Mouse (Mus musculus) spleen, adult 2 months (tissue): ENCODE measurements around the gene Zfp385b. TPM values are rescaled to one million over a fixed set of nuclear protein-coding genes. Genes with fewer than 3 reads are reported as not detected.

ENCODE experiments used
- DNase-seq, 2 experiments: peaks; one replicate each; pipeline versions ENCODE4 v3.0.0 to v3.0.0-alpha.2; 2012 to 2021; ENCODE audit warnings: low spot score in 2 of 2, low read depth in 1 of 2
- H3K27ac ChIP-seq: fragments of 200-500 bp; 2 replicates; pipeline ENCODE4 v1.5.1; 2012; ENCODE audit warnings: low read length, inconsistent platforms; ENCODE audit not compliant: insufficient read depth
- H3K27me3 ChIP-seq: fragments of 200-500 bp; 2 replicates; pipeline ENCODE4 v1.6.1; 2012; ENCODE audit warnings: mild to moderate bottlenecking, moderate library complexity, low read length, inconsistent platforms; ENCODE audit not compliant: control insufficient read depth, insufficient read depth
- H3K36me3 ChIP-seq: fragments of 200-500 bp; 2 replicates; pipeline ENCODE4 v1.6.1; 2012; ENCODE audit warnings: mild to moderate bottlenecking, low read length, inconsistent platforms; ENCODE audit not compliant: control insufficient read depth, insufficient read depth
- H3K4me1 ChIP-seq: fragments of 200-500 bp; 2 replicates; pipeline ENCODE4 v1.6.1; 2011; ENCODE audit warnings: inconsistent platforms; ENCODE audit not compliant: control insufficient read depth, insufficient read depth, insufficient read length
- H3K4me3 ChIP-seq: fragments of 200-500 bp; 2 replicates; pipeline ENCODE4 v1.5.1; 2011; ENCODE audit warnings: mild to moderate bottlenecking, inconsistent platforms; ENCODE audit not compliant: insufficient read depth, insufficient read length; ENCODE audit errors: extremely low read depth
- CTCF ChIP-seq: fragments of 200-500 bp; IDR thresholded peaks from 2 replicates; pipeline ENCODE4 v1.5.1; 2011; ENCODE audit warnings: mild to moderate bottlenecking, inconsistent platforms; ENCODE audit not compliant: insufficient read depth, insufficient read length, insufficient replicate concordance; ENCODE audit errors: extremely low read depth
- POLR2A ChIP-seq: fragments of 200-500 bp; IDR thresholded peaks from 2 replicates; pipeline ENCODE4 v1.6.1; 2011; ENCODE audit warnings: low read depth, low read length, inconsistent platforms
- WGBS: fragments of 180-500 bp; shearing (Covaris S2); methylation state at CpG from one replicate; pipeline ENCODE4 v1.1.7; 2018; 5-methylcytosine and 5-hydroxymethylcytosine counted together
- polyA plus RNA-seq: library from polyadenylated mRNA; depleted of rRNA; stranded (reverse); fragments of >200 nt; gene quantifications from 2 replicates; pipeline ENCODE4 v1.2.3, GENCODE M21; 2012

Zfp385b gene
- polyA plus RNA-seq, 1 experiment, result not detected

DNA sequence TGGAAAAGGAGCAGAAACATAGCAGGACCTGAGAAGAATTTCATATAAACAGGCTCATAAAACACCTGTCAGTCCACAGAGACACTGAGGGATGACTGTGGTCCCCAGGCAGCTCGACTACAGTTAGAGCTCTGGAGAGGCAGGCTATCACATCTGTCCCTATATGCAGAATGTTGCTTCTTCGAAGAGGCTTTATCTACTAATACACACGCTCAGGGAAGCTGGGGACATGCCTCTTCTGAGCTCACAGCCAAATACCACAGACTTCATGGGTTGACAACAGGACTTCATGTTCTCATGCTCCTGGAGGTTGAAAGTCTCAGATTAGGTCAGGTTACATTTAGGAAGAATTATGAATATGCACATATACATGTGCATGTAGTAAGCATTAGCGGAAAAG lies 321.1 kb downstream of the Zfp385b start:
- no peaks in the 10 kb centered on the region for H3K27me3 ChIP-seq
- TF ChIP-seq CTCF (no peak), POLR2A (no peak)
- no peak for DNase-seq
- H3K4me3 ChIP-seq, result no peak overlapping the region
- H3K4me1 ChIP-seq, result no peaks in the 10 kb centered on the region
- H3K27ac ChIP-seq, result no peak overlapping the region
- WGBS, result 81% methylated on average over 4 of the region's 4 CpGs
- H3K36me3 ChIP-seq, result no peaks in the 10 kb centered on the region

DNA sequence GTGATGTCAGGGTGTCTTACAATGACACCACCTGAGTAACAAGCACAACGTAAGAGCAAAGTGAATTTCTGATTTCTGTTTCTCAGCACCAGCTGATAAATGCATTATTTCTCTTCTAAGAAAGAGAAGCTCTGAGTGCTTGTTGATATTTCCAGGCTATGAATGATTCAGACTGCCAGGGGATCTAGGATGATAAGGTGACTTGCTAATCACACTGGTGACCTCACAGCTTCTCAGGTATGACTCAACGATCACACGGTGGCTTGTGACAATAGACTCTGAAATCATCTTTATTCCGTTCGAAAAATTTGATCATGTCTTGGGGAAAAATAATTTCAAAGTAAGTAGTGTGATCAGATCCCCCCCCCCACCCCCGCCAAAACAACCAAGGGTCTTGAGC lies 321.5 kb downstream of the Zfp385b start:
- WGBS, result 90% methylated on average over 6 of the region's 6 CpGs

DNA sequence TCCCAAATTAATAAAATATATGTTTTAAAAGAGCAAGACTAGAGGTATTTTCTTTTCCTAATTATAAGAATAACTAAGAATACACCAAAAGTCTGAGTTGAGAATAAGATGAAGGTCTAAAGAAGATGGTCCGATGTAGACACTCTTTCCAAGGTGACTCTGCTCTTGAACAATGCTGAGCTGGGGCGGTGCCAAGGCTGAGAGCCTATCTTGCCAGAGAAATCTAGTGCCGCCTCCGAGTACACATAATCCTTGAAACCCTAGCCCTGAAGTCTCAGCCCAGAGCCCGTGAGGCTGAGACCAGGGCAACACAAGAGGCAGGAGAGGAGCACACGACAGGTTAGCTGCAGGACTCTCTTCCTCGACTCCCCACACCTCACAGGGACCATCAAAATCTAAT lies 323.4 kb downstream of the Zfp385b start:
- no peaks in the 10 kb centered on the region for H3K4me1 ChIP-seq
- DNase-seq, result no peak
- H3K36me3 ChIP-seq, result no peaks in the 10 kb centered on the region
- no peak for TF ChIP-seq POLR2A
- no peak for TF ChIP-seq CTCF
- H3K27me3 ChIP-seq, result no peaks in the 10 kb centered on the region
- H3K4me3 ChIP-seq, result no peak overlapping the region
- WGBS, result 91% methylated on average over 7 of the region's 7 CpGs
- no peak overlapping the region for H3K27ac ChIP-seq

More for the DNA sequence above, 321.5 kb downstream of the Zfp385b start:
- Histone ChIP-seq H3K4me1 (no peaks in the 10 kb centered on the region), H3K27ac (no peak overlapping the region), H3K36me3 (no peaks in the 10 kb centered on the region), H3K4me3 (no peak overlapping the region), H3K27me3 (no peaks in the 10 kb centered on the region)
- DNase-seq, result no peak
- no peak for TF ChIP-seq POLR2A

DNA sequence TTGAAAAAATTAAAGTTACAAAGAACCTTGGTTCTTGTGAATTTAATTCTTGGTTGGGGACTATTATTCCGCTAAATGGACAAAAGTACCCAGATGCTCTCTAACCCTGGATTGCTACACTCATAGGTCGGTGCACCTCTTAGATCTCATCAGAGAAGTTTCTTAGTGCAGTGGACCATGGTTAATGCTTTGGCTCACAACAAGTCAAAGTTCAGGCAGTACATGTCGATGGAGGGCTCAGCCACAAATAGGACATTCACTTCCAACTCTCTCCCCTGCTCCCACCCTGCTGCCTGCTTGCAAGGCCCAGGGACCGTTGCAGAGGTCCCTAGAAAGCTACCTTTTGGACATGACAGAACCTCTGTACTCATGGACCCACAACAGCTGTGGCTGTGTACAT lies 324.1 kb downstream of the Zfp385b start:
- H3K27me3 ChIP-seq, result no peaks in the 10 kb centered on the region
- H3K36me3 ChIP-seq, result no peaks in the 10 kb centered on the region
- no peaks in the 10 kb centered on the region for H3K4me1 ChIP-seq
- WGBS, result 87% methylated on average over 4 of the region's 4 CpGs
- H3K4me3 ChIP-seq, result no peak overlapping the region
- no peak for DNase-seq
- no peak for TF ChIP-seq CTCF
- TF ChIP-seq POLR2A, result no peak
- no peak overlapping the region for H3K27ac ChIP-seq

DNA sequence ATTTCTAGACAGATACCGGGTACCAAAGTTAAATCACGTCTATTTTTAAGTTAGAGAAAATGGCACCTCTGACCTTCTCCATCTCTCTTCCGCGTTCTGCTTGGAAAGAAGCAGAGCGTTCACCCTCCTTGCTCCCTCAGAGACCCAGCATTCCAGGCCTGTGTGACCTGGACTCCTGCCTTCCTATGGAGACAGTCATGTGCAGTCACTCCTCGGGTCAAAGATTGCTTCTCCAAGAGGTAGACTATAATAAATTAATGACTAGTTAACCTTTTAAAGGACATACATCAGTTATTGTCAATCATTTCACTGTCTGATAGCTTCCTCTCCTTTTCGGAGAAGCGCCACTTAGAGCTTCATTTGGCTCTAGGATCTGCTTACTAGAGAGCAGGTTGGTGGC lies 325.7 kb downstream of the Zfp385b start:
- H3K4me3 ChIP-seq, result no peak overlapping the region
- WGBS, result 91% methylated on average over 8 of the region's 8 CpGs
- DNase-seq, result no peak
- TF ChIP-seq POLR2A, result no peak
- no peak for TF ChIP-seq CTCF
- H3K27ac ChIP-seq, result no peak overlapping the region
- no peaks in the 10 kb centered on the region for H3K4me1 ChIP-seq
- H3K36me3 ChIP-seq, result no peaks in the 10 kb centered on the region
- H3K27me3 ChIP-seq, result no peaks in the 10 kb centered on the region

DNA sequence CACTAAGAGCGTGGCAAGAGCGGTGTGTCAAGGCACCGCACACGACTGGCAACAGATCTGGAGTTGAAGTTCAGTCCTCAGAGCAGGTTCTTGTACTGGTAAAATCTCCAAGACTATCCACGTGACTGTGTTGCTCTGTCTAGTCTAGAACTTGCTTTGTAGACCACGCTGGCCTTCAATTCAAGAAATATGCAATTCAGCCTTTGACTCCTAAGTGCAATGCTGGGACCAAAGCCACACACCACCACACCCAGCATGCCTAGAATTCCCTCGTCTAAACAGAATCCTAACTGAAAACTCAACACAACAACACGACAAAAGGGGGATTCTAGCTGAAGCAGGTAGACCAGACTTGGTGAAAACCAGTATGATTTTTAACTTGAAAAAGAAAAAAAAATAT lies 332.3 kb downstream of the Zfp385b start:
- Histone ChIP-seq H3K27me3 (no peaks in the 10 kb centered on the region), H3K27ac (no peak overlapping the region), H3K4me1 (no peaks in the 10 kb centered on the region), H3K36me3 (no peaks in the 10 kb centered on the region), H3K4me3 (no peak overlapping the region)
- DNase-seq, result no peak
- 92% methylated on average over 8 of the region's 8 CpGs for WGBS
- TF ChIP-seq POLR2A, result no peak
- TF ChIP-seq CTCF, result no peak

DNA sequence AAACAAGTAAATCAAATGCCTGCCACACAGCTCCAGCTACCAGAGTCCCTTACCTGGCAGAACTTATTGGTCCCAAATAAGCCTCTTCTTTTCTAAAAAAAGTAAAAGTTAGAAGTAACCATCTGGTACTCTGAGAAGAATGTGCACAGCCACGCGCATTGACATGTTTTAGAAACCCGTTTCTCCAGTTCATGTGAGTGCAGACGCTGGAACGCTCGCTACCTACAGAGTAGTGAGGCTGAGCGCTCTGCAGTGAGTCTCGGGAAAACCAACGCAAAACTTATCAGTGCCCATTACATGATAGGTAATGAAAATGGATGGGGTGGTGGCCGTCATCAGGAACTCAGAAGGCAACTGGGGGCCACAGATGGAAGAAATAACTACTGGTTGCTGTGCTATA lies 338.2 kb downstream of the Zfp385b start:
- WGBS, result 92% methylated on average over 10 of the region's 10 CpGs

More for the DNA sequence above, 338.2 kb downstream of the Zfp385b start:
- H3K4me1 ChIP-seq, result no peaks in the 10 kb centered on the region
- H3K36me3 ChIP-seq, result no peaks in the 10 kb centered on the region
- H3K27me3 ChIP-seq, result no peaks in the 10 kb centered on the region
- no peak overlapping the region for H3K27ac ChIP-seq
- TF ChIP-seq CTCF (no peak), POLR2A (no peak)
- no peak overlapping the region for H3K4me3 ChIP-seq
- DNase-seq, result no peak
